Mouse (Mus musculus): ENCODE data around the gene Clstn2.

Gene Clstn2

GRCm38 (mm10) chr9:97590712-97591111 lies 442.3 kb downstream of the Clstn2 start:
- DNase-seq (ENCODE audit: low read depth, low spot score): no peak

GRCm38 (mm10) chr9:97570881-97571280 lies 462.1 kb downstream of the Clstn2 start:
- no peak for DNase-seq (ENCODE audit: low read depth, low spot score)

- no peak for DNase-seq (ENCODE audit: low read depth, low spot score)
Measured at GRCm38 (mm10) chr9:97563121-97563520, 469.9 kb downstream of the Clstn2 start.

GRCm38 (mm10) chr9:97544359-97544758 lies 488.6 kb downstream of the Clstn2 start:
- no peak for DNase-seq (ENCODE audit: low read depth, low spot score)

- DNase-seq (ENCODE audit: low read depth, low spot score): no peak
Measured at GRCm38 (mm10) chr9:97541419-97541818, 491.6 kb downstream of the Clstn2 start.

GRCm38 (mm10) chr9:97538075-97538779 lies 494.8 kb downstream of the Clstn2 start:
- no peak for DNase-seq (ENCODE audit: low read depth, low spot score)

- DNase-seq (ENCODE audit: low read depth, low spot score): no peak
Measured at GRCm38 (mm10) chr9:97534196-97534595, 498.8 kb downstream of the Clstn2 start.

- no peak for DNase-seq (ENCODE audit: low read depth, low spot score)
Measured at GRCm38 (mm10) chr9:97533306-97533705, 499.7 kb downstream of the Clstn2 start.

GRCm38 (mm10) chr9:97532536-97532935 lies 500.4 kb downstream of the Clstn2 start:
- no peak for DNase-seq (ENCODE audit: low read depth, low spot score)

GRCm38 (mm10) chr9:97527926-97528325 lies 505.1 kb downstream of the Clstn2 start:
- DNase-seq (ENCODE audit: low read depth, low spot score): no peak

- DNase-seq (ENCODE audit: low read depth, low spot score): no peak
Measured at GRCm38 (mm10) chr9:97527276-97527675, 505.7 kb downstream of the Clstn2 start.

- DNase-seq (ENCODE audit: low read depth, low spot score): no peak
Measured at GRCm38 (mm10) chr9:97525563-97525962, 507.4 kb downstream of the Clstn2 start.

- no peak for DNase-seq (ENCODE audit: low read depth, low spot score)
Measured at GRCm38 (mm10) chr9:97524861-97525260, 508.1 kb downstream of the Clstn2 start.

- DNase-seq (ENCODE audit: low read depth, low spot score): no peak
Measured at GRCm38 (mm10) chr9:97520771-97521170, 512.2 kb downstream of the Clstn2 start.

- DNase-seq (ENCODE audit: low read depth, low spot score): no peak
Measured at GRCm38 (mm10) chr9:97517006-97517405, 516.0 kb downstream of the Clstn2 start.

GRCm38 (mm10) chr9:97514639-97515038 lies 518.3 kb downstream of the Clstn2 start:
- no peak for DNase-seq (ENCODE audit: low read depth, low spot score)

GRCm38 (mm10) chr9:97512282-97512850 lies 520.6 kb downstream of the Clstn2 start:
- no peak for DNase-seq (ENCODE audit: low read depth, low spot score)

GRCm38 (mm10) chr9:97501416-97501815 lies 531.6 kb downstream of the Clstn2 start:
- DNase-seq (ENCODE audit: low read depth, low spot score): no peak

GRCm38 (mm10) chr9:97495056-97495455 lies 537.9 kb downstream of the Clstn2 start:
- no peak for DNase-seq (ENCODE audit: low read depth, low spot score)

- no peak for DNase-seq (ENCODE audit: low read depth, low spot score)
Measured at GRCm38 (mm10) chr9:97491626-97492025, 541.4 kb downstream of the Clstn2 start.

GRCm38 (mm10) chr9:97490591-97491176 lies 542.3 kb downstream of the Clstn2 start:
- no peak for DNase-seq (ENCODE audit: low read depth, low spot score)

- no peak for DNase-seq (ENCODE audit: low read depth, low spot score)
Measured at GRCm38 (mm10) chr9:97486826-97487225, 546.2 kb downstream of the Clstn2 start.

GRCm38 (mm10) chr9:97481187-97481586 lies 551.8 kb downstream of the Clstn2 start:
- DNase-seq (ENCODE audit: low read depth, low spot score): no peak

All from forelimb bud, embryonic 11.5 days (tissue).